Mouse (Mus musculus) lung, embryonic 16.5 days (tissue): ENCODE measurements around the gene Retnlg. TPM values are rescaled to one million over a fixed set of nuclear protein-coding genes. Genes with fewer than 3 reads are reported as not detected.
"Not testable (repeated sequence)": the region's sequence is repeated elsewhere in the genome, so short reads cannot be mapped to it uniquely, and the experiment has no call there.

Source experiments
- ATAC-seq: fragments of 200-750 bp; cut with Nextera tagmentation; 2 replicates; pipeline ENCODE4 v1.8.0; 2017; ENCODE audit warnings: low read depth, mild to moderate bottlenecking, moderate library complexity
- H3K27ac ChIP-seq: fragments of 300-500 bp; sonication (generic); 2 replicates; pipeline ENCODE4 v1.5.1; 2014; ENCODE audit warnings: mild to moderate bottlenecking, control low read depth, low read length
- H3K27me3 ChIP-seq: fragments of 300-500 bp; sonication (generic); 2 replicates; pipeline ENCODE4 v1.6.1; 2014; ENCODE audit warnings: low read depth, low read length, mixed read lengths; ENCODE audit not compliant: control insufficient read depth, insufficient read depth
- H3K36me3 ChIP-seq: fragments of 300-500 bp; sonication (generic); 2 replicates; pipeline ENCODE4 v1.6.1; 2014; ENCODE audit warnings: low read length; ENCODE audit not compliant: control insufficient read depth, insufficient read depth
- H3K4me1 ChIP-seq: fragments of 300-500 bp; sonication (generic); replicated peaks from 2 replicates; pipeline ENCODE4 v1.6.1; 2014; ENCODE audit warnings: low read length, mixed read lengths; ENCODE audit not compliant: control insufficient read depth, insufficient read depth
- H3K4me2 ChIP-seq: fragments of 300-500 bp; sonication (generic); 2 replicates; pipeline ENCODE4 v1.6.1; 2014; ENCODE audit warnings: low read depth, low read length, control low read depth
- H3K4me3 ChIP-seq: fragments of 300-500 bp; sonication (generic); 2 replicates; pipeline ENCODE4 v1.5.1; 2014; ENCODE audit warnings: mild to moderate bottlenecking, low read length, control low read depth
- H3K9ac ChIP-seq: fragments of 300-500 bp; sonication (generic); 2 replicates; pipeline ENCODE4 v1.6.1; 2014; ENCODE audit warnings: low read length, control low read depth
- H3K9me3 ChIP-seq: fragments of 300-500 bp; sonication (generic); 2 replicates; pipeline ENCODE4 v1.6.1; 2016; ENCODE audit warnings: low read length; ENCODE audit not compliant: control insufficient read depth
- WGBS: fragments of 180-500 bp; shearing (Covaris S2); extraction: QIAGEN DNeasy Blood & Tissue Kit; methylation state at CpG from one replicate; pipeline ENCODE4 v1.1.7; 2014; 5-methylcytosine and 5-hydroxymethylcytosine counted together
- polyA plus RNA-seq: library from polyadenylated mRNA; unstranded; fragments of >200 nt; fragmentation: Nextera tagmentation; extraction: Ambion mirVana; gene quantifications from 2 replicates; pipeline ENCODE4 v1.2.1, GENCODE M21; 2015

Gene Retnlg
- 1.4 and 2.0 TPM in 2 replicates for polyA plus RNA-seq

- Histone ChIP-seq H3K4me1 (no peaks in the 10 kb centered on the region), H3K9me3 (no peaks in the 10 kb centered on the region), H3K9ac (no peak within 1 kb of the TSS), H3K27ac (no peak within 1 kb of the TSS), H3K4me3 (no peak within 1 kb of the TSS), H3K4me2 (no peak within 1 kb of the TSS), H3K27me3 (no peaks in the 10 kb centered on the region), H3K36me3 (no peaks in the 10 kb centered on the region)
- no peak for ATAC-seq
- WGBS, result 51% methylated on average over 4 of the region's 4 CpGs
Observed at GRCm38 (mm10) chr16:48872321-48872720, at the start of gene Retnlg. TSS of gene Retnlg (plus strand) at chr16:48872621.

GRCm38 (mm10) chr16:48826474-48826873 lies 45.9 kb upstream of the Retnlg start:
- peak; percentile 91 for ATAC-seq
- H3K27me3 ChIP-seq, result no peaks in the 10 kb centered on the region
- H3K4me2 ChIP-seq, result no peak overlapping the region
- WGBS, result 49% methylated on average over 3 of the region's 3 CpGs
- no peaks in the 10 kb centered on the region for H3K36me3 ChIP-seq
- H3K4me3 ChIP-seq, result no peak overlapping the region
- no peak overlapping the region for H3K9ac ChIP-seq
- H3K9me3 ChIP-seq, result no peaks in the 10 kb centered on the region
- H3K27ac ChIP-seq, result peak overlapping the region; percentile 34
- no peaks in the 10 kb centered on the region for H3K4me1 ChIP-seq

- ATAC-seq, result no peak
- Histone ChIP-seq H3K27me3 (no peaks in the 10 kb centered on the region), H3K4me3 (no peak overlapping the region), H3K4me2 (no peak overlapping the region), H3K4me1 (no peaks in the 10 kb centered on the region), H3K36me3 (no peaks in the 10 kb centered on the region), H3K9me3 (no peaks in the 10 kb centered on the region), H3K27ac (no peak overlapping the region), H3K9ac (no peak overlapping the region)
- WGBS, result 46% methylated on average over 1 of the region's 1 CpGs
Observed at GRCm38 (mm10) chr16:48827625-48828024, 44.8 kb upstream of the Retnlg start.

GRCm38 (mm10) chr16:48829060-48829459 lies 43.4 kb upstream of the Retnlg start:
- no peaks in the 10 kb centered on the region for H3K9me3 ChIP-seq
- WGBS, result 59% methylated on average over 4 of the region's 4 CpGs
- ATAC-seq, result no peak
- H3K36me3 ChIP-seq, result no peaks in the 10 kb centered on the region
- no peak overlapping the region for H3K4me3 ChIP-seq
- H3K9ac ChIP-seq, result no peak overlapping the region
- no peak overlapping the region for H3K4me2 ChIP-seq
- H3K4me1 ChIP-seq, result no peaks in the 10 kb centered on the region
- no peaks in the 10 kb centered on the region for H3K27me3 ChIP-seq
- no peak overlapping the region for H3K27ac ChIP-seq

DNA sequence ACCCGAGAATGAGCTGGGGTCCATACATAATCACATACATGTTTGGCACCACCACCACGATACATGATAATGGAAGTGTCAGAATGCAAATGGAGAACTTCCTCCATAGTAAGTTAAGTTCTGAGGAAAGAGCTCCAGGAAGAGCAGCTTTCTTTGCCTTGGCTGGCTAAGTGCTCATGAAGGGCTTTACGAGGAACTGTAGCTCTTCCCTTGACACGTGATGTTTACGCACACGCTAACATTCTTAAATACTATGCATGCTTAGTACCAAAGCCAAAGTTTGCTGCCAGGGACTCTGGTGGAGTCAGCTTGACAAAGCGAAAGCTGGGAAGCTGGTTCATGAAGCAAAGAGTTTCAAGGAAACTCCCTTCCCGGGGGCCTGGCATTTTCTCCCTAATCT lies 40.4 kb upstream of the Retnlg start:
- Histone ChIP-seq H3K9ac (no peak overlapping the region), H3K4me1 (no peaks in the 10 kb centered on the region), H3K9me3 (no peaks in the 10 kb centered on the region), H3K36me3 (no peaks in the 10 kb centered on the region), H3K27me3 (no peaks in the 10 kb centered on the region), H3K4me3 (no peak overlapping the region), H3K27ac (no peak overlapping the region), H3K4me2 (no peak overlapping the region)
- WGBS, result 60% methylated on average over 7 of the region's 8 CpGs
- no peak for ATAC-seq

GRCm38 (mm10) chr16:48833626-48834025 lies 38.8 kb upstream of the Retnlg start:
- H3K9ac ChIP-seq, H3K9me3 ChIP-seq, H3K27ac ChIP-seq, H3K4me3 ChIP-seq, ATAC-seq, H3K27me3 ChIP-seq, H3K4me2 ChIP-seq, H3K4me1 ChIP-seq, H3K36me3 ChIP-seq: not testable (repeated sequence)
- WGBS, result 42% methylated on average over 1 of the region's 1 CpGs

DNA sequence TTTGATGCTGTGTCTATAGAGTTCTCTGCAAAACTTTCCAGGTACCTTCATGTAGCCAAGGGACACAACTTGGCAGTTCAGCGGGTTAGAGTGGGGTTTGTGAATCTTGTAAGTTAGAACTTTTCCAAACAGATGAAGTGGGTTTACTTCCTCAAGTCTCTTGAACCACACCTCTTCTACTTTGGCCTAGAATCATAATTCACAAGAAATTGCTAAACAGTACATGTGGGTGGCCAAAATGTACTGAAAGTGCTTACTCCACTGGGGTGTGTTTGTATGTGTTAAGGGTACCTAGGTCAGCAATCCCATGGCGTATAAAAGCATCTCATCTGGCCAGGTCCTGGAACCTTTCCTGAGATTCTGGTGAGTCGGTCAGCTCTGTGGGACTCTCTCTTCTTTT lies 30.2 kb upstream of the Retnlg start, which contains the start of gene Retnla:
TSS of gene Retnla (plus strand) at position 286 of the 400 bp plus-strand sequence.
- no peak within 1 kb of the TSS for H3K4me3 ChIP-seq
- H3K36me3 ChIP-seq, result no peaks in the 10 kb centered on the region
- H3K4me2 ChIP-seq, result no peak within 1 kb of the TSS
- WGBS, result 58% methylated on average over 3 of the region's 3 CpGs
- H3K27me3 ChIP-seq, result no peaks in the 10 kb centered on the region
- no peak within 1 kb of the TSS for H3K27ac ChIP-seq
- H3K9me3 ChIP-seq, result no peaks in the 10 kb centered on the region
- H3K4me1 ChIP-seq, result no peaks in the 10 kb centered on the region
- H3K9ac ChIP-seq, result no peak within 1 kb of the TSS
- 0 out of 2 replicates have a peak, but pooled peaks have one; percentile 34 for ATAC-seq

- Histone ChIP-seq H3K9me3 (no peaks in the 10 kb centered on the region), H3K36me3 (no peaks in the 10 kb centered on the region), H3K4me2 (no peak overlapping the region), H3K4me1 (no peaks in the 10 kb centered on the region), H3K27me3 (no peaks in the 10 kb centered on the region), H3K9ac (no peak overlapping the region), H3K27ac (no peak overlapping the region), H3K4me3 (no peak overlapping the region)
- no peak for ATAC-seq
- 94% methylated on average over 4 of the region's 4 CpGs for WGBS
Observed at GRCm38 (mm10) chr16:48843671-48844386, 28.6 kb upstream of the Retnlg start.

- not testable (repeated sequence) for H3K4me2 ChIP-seq, H3K4me1 ChIP-seq, H3K36me3 ChIP-seq, ATAC-seq, H3K4me3 ChIP-seq, H3K27ac ChIP-seq, H3K9ac ChIP-seq, H3K27me3 ChIP-seq, H3K9me3 ChIP-seq
- WGBS, result 95% methylated on average over 1 of the region's 1 CpGs
Observed at GRCm38 (mm10) chr16:48865004-48865403, 7.4 kb upstream of the Retnlg start.
